Mouse (Mus musculus) limb, embryonic 15.5 days (tissue): ENCODE data around the gene Hmgcll1. TPM values are rescaled to one million over a fixed set of nuclear protein-coding genes. Genes with fewer than 3 reads are reported as not detected.
"Not testable (repeated sequence)": the region's sequence is repeated elsewhere in the genome, so short reads cannot be mapped to it uniquely, and the experiment has no call there.

Experiments
- ATAC-seq: fragments of 200-750 bp; cut with Nextera tagmentation; 2 replicates; pipeline ENCODE4 v1.8.0; 2017; ENCODE audit warnings: low read depth, moderate TSS enrichment; ENCODE audit not compliant: insufficient number of reproducible peaks, low FRiP score, low TSS enrichment
- H3K27ac ChIP-seq: fragments of 300-500 bp; sonication (generic); 2 replicates; pipeline ENCODE4 v1.5.1; 2015; ENCODE audit warnings: moderate library complexity, mild to moderate bottlenecking, inconsistent platforms
- H3K27me3 ChIP-seq: fragments of 300-500 bp; sonication (generic); 2 replicates; pipeline ENCODE4 v1.6.1; 2015; ENCODE audit warnings: inconsistent platforms
- H3K36me3 ChIP-seq: fragments of 300-500 bp; sonication (generic); 2 replicates; pipeline ENCODE4 v1.6.1; 2015; ENCODE audit warnings: inconsistent platforms
- H3K4me1 ChIP-seq: fragments of 300-500 bp; sonication (generic); 2 replicates; pipeline ENCODE4 v1.6.1; 2015; ENCODE audit warnings: inconsistent platforms
- H3K4me2 ChIP-seq: fragments of 300-500 bp; sonication (generic); 2 replicates; pipeline ENCODE4 v1.6.1; 2015; ENCODE audit warnings: mild to moderate bottlenecking, inconsistent platforms
- H3K4me3 ChIP-seq: fragments of 300-500 bp; sonication (generic); 2 replicates; pipeline ENCODE4 v1.5.1; 2015; ENCODE audit warnings: mild to moderate bottlenecking, inconsistent platforms
- H3K9ac ChIP-seq: fragments of 300-500 bp; sonication (generic); 2 replicates; pipeline ENCODE4 v1.6.1; 2015; ENCODE audit warnings: inconsistent platforms
- H3K9me3 ChIP-seq: fragments of 300-500 bp; sonication (generic); 2 replicates; pipeline ENCODE4 v1.6.1; 2016; ENCODE audit warnings: inconsistent platforms
- WGBS: fragments of 180-500 bp; shearing (Covaris S2); methylation state at CpG from one replicate; pipeline ENCODE4 v1.1.7; 2015; 5-methylcytosine and 5-hydroxymethylcytosine counted together
- polyA plus RNA-seq: library from polyadenylated mRNA; unstranded; fragments of >200 nt; fragmentation: Nextera tagmentation; extraction: Ambion mirVana; gene quantifications from 2 replicates; pipeline ENCODE4 v1.2.1, GENCODE M21; 2015

The Hmgcll1 gene
- polyA plus RNA-seq, 1 experiment from 2014 or later = 2.2 TPM

DNA sequence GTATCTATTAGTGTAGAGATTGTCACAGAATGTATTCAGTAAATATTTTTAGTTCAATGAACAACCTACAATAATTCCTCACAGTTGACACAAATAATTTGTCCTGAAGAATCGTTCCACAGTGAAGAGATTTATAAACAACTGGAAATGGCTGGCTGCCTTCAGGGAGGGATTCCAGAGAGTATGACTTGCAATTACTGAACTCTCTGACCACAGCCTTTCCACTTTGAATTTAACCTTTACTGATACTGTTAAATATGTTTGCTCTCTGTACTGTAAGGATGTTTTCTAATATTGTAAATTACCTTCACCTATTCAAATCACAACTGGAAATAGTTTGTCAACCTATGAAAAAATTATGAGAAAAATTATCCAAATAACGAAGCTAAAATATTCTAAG lies 76.9 kb downstream of the Hmgcll1 start:
- H3K27ac ChIP-seq = no peak overlapping the region
- no peaks in the 10 kb centered on the region for H3K4me1 ChIP-seq
- no peaks in the 10 kb centered on the region for H3K36me3 ChIP-seq
- no peak overlapping the region for H3K4me2 ChIP-seq
- H3K27me3 ChIP-seq = no peaks in the 10 kb centered on the region
- no peak for ATAC-seq
- 41% methylated on average over 2 of the region's 2 CpGs for WGBS
- no peaks in the 10 kb centered on the region for H3K9me3 ChIP-seq
- no peak overlapping the region for H3K4me3 ChIP-seq
- H3K9ac ChIP-seq = no peak overlapping the region

DNA sequence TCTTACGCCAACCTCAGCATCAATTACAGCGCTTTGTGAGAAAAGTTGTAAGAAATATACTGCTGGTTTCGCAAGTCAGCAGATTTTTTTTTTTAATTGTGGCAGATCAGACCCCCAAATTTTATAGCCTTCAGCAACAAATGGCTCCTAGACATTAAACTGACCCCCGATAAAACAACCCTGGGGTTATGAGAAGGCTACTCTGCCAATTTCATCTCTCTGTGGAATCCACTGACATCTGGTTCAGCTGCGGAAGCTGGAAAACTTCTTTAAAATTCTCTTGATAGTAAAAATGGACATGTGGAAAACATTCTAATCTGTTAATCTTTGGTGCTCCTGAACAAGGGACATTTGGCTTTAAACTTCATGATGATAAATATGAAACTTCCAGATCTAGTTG lies 82.6 kb downstream of the Hmgcll1 start:
- Histone ChIP-seq H3K9ac (no peak overlapping the region), H3K9me3 (no peaks in the 10 kb centered on the region), H3K4me2 (no peak overlapping the region), H3K4me1 (0 out of 2 replicates have a peak, but pooled peaks cover 4% of the 10 kb centered on the region), H3K36me3 (no peaks in the 10 kb centered on the region), H3K27me3 (no peaks in the 10 kb centered on the region), H3K27ac (no peak overlapping the region), H3K4me3 (no peak overlapping the region)
- ATAC-seq = no peak
- WGBS = 39% methylated on average over 5 of the region's 5 CpGs

DNA sequence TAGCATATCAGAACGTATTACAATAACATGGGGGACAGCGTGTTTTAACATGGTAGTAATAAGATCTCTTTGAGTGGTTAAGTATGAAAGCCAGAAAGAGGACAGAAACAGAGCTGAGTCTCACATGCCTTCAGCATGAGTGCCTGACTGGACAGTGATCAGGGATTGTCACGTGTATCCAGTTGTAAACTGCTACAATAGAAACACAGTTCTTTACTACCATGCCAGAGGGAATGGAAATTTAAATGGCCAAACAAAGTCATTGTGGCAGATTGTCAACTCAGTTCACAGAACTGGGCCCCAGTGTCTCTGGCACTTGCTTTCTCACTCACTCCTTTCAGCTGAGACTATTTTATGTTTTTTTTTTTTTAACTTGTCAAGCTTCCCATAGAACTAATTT lies 85.3 kb downstream of the Hmgcll1 start:
- 57% methylated on average over 3 of the region's 3 CpGs for WGBS
- Histone ChIP-seq H3K27me3 (no peaks in the 10 kb centered on the region), H3K9ac (no peak overlapping the region), H3K4me3 (no peak overlapping the region), H3K4me1 (0 out of 2 replicates have a peak, but pooled peaks cover 4% of the 10 kb centered on the region), H3K9me3 (no peaks in the 10 kb centered on the region), H3K36me3 (no peaks in the 10 kb centered on the region), H3K27ac (no peak overlapping the region), H3K4me2 (no peak overlapping the region)
- ATAC-seq = no peak

DNA sequence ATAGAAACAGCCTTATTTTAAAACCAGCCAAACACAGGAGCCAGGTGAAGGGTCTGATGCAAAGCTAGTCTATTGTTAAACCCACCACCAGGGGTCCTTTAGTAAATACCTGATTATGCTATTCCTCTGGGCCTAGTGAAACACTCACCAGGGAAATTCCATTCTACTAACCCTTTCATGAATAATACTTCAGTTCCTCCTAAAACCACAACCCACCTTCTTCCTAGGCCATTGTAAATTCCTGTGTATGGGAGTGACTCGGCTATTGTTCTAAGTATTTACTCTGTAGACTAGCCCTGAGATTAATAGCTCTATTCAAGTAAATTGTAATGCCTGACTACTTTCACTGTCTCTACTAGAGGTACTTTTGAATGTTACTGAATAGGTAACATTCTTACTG lies 89.8 kb downstream of the Hmgcll1 start:
- H3K9me3 ChIP-seq, H3K9ac ChIP-seq, ATAC-seq, H3K36me3 ChIP-seq, H3K27ac ChIP-seq, H3K4me1 ChIP-seq, H3K27me3 ChIP-seq, H3K4me3 ChIP-seq, H3K4me2 ChIP-seq: not testable (repeated sequence)
- 62% methylated on average over 1 of the region's 1 CpGs for WGBS

DNA sequence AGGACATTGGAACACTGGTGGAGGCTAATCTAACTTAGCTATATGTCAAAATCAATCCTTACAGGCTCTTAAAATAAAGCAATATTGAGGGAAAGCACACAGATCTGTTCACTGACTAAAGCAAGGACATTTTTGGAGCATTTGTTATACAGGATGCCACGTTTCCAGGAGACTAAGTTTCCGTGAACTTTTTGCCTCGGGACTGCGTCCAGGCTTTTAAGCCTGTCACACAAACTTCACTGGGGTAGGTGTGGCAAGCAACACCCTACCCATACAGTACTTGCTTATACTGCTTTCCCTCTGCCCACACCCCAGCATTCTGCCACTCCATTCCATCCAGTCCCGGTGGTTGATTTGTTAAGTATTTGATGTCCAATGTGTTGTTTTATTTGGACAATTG lies 90.2 kb downstream of the Hmgcll1 start:
- Histone ChIP-seq H3K4me3 (no peak overlapping the region), H3K36me3 (no peaks in the 10 kb centered on the region), H3K27ac (no peak overlapping the region), H3K4me1 (no peaks in the 10 kb centered on the region), H3K4me2 (no peak overlapping the region), H3K27me3 (no peaks in the 10 kb centered on the region), H3K9me3 (no peaks in the 10 kb centered on the region), H3K9ac (no peak overlapping the region)
- WGBS = 87% methylated on average over 5 of the region's 5 CpGs
- ATAC-seq = no peak

DNA sequence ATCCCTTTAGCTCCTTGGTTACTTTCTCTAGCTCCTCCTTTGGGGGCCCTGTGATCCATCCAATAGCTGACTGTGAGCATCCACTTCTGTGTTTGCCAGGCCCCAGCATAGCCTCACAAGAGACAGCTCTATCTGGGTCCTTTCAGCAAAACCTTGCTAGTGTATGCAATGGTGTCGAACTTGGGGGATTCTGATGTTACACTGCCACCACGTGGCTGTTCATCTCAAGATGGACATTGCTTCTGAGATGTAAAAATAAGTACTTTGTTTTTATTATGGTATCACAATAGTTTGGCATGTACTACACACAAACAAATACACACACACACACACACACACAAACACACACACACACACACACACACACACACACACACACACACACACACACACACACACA lies 108.2 kb downstream of the Hmgcll1 start:
- H3K4me2 ChIP-seq, H3K9ac ChIP-seq, H3K4me3 ChIP-seq, H3K27ac ChIP-seq, H3K9me3 ChIP-seq, H3K27me3 ChIP-seq, H3K4me1 ChIP-seq, ATAC-seq, H3K36me3 ChIP-seq: not testable (repeated sequence)
- WGBS = 2% methylated on average over 2 of the region's 2 CpGs

DNA sequence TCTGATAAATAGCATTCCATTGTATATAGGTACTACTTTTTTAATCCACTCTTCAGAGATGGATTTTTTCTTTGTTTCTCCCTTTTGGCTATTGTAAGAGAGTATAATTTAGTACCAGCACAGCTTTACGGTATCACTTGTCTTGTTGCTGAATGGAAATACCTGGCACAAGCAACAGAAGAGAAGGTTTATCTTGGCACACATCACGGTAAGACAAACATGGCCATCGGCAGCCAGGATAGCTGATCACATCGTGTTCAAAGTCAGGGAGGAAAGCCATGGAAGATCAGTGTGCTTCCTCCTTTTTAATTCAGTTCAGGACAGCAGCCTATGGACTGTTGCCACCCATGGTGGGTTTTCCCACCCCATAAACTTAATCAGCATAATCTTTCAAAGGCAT lies 109.6 kb downstream of the Hmgcll1 start:
- Histone ChIP-seq H3K9ac (no peak overlapping the region), H3K36me3 (no peaks in the 10 kb centered on the region), H3K4me3 (no peak overlapping the region), H3K9me3 (no peaks in the 10 kb centered on the region), H3K27me3 (no peaks in the 10 kb centered on the region), H3K27ac (no peak overlapping the region), H3K4me2 (no peak overlapping the region), H3K4me1 (no peaks in the 10 kb centered on the region)
- no peak for ATAC-seq
- WGBS = 67% methylated on average over 4 of the region's 4 CpGs

DNA sequence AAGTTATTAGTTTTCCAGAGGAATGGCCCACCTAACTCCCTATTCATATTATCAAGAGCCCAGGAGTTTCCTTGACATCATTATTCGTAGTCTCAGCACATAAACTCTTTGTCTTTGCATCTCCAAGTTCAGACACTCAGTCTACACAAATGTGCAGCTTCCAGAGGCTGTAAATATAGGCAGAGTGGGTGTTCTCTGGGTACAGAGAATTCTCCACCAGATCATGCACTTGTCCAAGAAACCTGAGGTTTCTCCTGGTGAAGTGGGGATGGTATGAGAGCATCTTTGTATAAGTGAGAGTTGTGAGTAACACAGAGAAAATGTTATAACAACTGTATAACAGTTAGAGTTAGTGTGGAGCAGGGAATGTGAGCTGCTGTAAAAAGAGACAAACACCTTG lies 114.7 kb downstream of the Hmgcll1 start:
- Histone ChIP-seq H3K4me3 (no peak overlapping the region), H3K36me3 (no peaks in the 10 kb centered on the region), H3K9me3 (no peaks in the 10 kb centered on the region), H3K27me3 (no peaks in the 10 kb centered on the region), H3K4me2 (no peak overlapping the region), H3K4me1 (no peaks in the 10 kb centered on the region), H3K9ac (no peak overlapping the region), H3K27ac (no peak overlapping the region)
- 64% methylated on average over 1 of the region's 1 CpGs for WGBS
- no peak for ATAC-seq

DNA sequence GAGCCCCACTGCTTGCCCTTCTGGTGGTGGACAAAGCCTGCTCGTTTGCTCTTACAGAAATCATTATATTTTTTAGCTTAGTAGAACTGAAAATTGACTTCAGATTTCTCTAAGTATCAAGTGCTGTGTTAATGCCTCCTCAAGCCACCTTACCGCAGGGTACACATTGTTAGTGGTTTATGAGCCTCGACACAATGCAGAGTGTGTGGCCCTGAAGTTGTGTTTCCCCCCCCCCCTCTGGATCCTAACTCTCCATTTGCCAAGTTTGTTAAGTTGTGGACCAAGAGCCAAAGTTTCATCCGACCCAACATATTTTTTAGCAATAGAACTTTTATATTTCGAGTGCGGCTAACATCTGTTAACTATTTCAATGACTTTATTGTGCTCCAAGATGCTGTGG lies 119.4 kb downstream of the Hmgcll1 start:
- H3K9me3 ChIP-seq = no peaks in the 10 kb centered on the region
- ATAC-seq = peak; percentile 65; the same call in 1 of the 2 replicates
- WGBS = 44% methylated on average over 6 of the region's 6 CpGs
- H3K4me1 ChIP-seq = 0 out of 2 replicates have a peak, but pooled peaks cover 7% of the 10 kb centered on the region
- H3K27ac ChIP-seq = 0 out of 2 replicates have a peak overlapping the region, but pooled peaks have one; percentile 22
- no peak overlapping the region for H3K4me3 ChIP-seq
- no peaks in the 10 kb centered on the region for H3K27me3 ChIP-seq
- no peak overlapping the region for H3K4me2 ChIP-seq
- no peak overlapping the region for H3K9ac ChIP-seq
- H3K36me3 ChIP-seq = no peaks in the 10 kb centered on the region

DNA sequence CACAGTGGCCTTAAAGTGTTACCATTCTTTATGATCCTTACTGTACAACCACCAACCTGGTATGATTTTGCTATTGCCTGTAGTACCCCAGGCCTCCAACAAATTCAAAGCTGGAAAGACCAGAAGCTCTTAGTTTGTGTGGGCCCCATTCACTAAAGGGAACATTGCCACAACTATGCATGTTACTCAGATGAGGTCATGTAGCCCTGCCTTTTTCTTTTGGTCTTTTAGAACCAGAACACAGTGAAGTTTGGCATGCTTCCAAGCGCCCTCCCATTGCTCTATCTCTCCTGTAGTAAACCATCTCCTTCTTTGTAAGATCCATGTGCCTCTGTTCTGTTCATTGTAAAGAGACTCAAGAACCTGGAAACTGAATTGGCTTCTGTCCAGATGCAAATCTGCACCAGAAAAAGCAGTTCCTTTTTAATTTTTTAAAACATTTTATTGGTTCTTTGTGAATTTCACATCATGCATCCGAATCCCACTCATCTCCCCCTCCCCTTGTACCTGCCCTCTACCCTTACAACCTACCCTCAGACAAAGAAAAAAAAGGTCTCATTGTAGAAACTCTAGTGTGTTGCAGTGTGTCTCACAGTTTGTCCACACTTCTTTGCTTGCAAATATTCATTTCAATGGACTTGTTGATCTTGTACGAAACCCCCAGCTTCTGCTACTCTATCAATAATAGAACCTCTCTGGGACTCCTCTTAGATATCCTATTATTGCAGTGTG lies 123.9 kb downstream of the Hmgcll1 start:
- H3K9ac ChIP-seq = no peak overlapping the region
- H3K27me3 ChIP-seq = no peaks in the 10 kb centered on the region
- ATAC-seq = no peak
- 0 out of 2 replicates have a peak, but pooled peaks cover 7% of the 10 kb centered on the region for H3K4me1 ChIP-seq
- WGBS = 67% methylated on average over 3 of the region's 3 CpGs
- H3K9me3 ChIP-seq = no peaks in the 10 kb centered on the region
- H3K36me3 ChIP-seq = no peaks in the 10 kb centered on the region
- no peak overlapping the region for H3K4me2 ChIP-seq
- no peak overlapping the region for H3K4me3 ChIP-seq
- H3K27ac ChIP-seq = no peak overlapping the region; the same call in 1 of the 2 replicates

DNA sequence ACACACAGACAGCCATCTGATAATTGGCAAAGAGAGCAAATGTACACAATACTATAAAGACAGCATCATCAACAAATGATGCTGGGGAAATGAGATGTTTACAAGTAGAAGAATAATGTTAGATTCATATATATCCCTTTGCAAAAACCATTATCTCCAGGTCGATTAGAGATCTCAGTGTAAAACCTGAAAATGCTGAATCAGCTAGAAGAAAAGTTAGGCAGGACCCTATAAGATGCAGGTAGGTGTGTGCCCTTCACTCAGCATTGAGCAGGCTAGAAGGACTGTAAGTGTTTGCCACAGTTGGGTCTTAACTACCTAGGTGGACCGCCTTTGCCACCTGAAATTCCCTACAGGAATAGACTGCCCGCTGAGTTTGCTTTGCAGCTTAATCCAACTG lies 130.9 kb downstream of the Hmgcll1 start:
- H3K27ac ChIP-seq = no peak overlapping the region
- H3K4me2 ChIP-seq = no peak overlapping the region
- no peak overlapping the region for H3K4me3 ChIP-seq
- no peak overlapping the region for H3K9ac ChIP-seq
- no peak for ATAC-seq
- H3K36me3 ChIP-seq = no peaks in the 10 kb centered on the region
- no peaks in the 10 kb centered on the region for H3K9me3 ChIP-seq
- H3K27me3 ChIP-seq = no peaks in the 10 kb centered on the region
- H3K4me1 ChIP-seq = no peaks in the 10 kb centered on the region
- WGBS = 69% methylated on average over 3 of the region's 3 CpGs

DNA sequence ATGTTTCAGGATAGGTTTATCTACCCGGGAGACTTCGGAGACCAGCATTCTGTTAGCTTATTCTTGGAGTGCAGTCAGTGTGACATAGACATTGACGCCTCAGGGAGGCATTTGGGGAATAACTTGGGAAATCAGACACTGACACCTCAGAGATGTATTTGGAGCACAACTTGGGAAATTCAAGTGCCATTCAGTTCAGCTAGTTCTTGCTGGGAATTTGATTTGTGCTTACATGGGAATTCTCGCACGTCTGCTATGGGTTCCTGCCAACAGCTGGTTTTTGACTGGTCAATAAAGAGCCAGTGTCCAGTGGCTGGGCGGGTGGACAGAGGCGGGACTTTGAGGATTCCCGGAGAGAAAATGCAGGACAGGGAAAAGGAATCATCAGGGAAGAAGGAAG lies 147.8 kb downstream of the Hmgcll1 start:
- Histone ChIP-seq H3K9ac (no peak overlapping the region), H3K36me3 (no peaks in the 10 kb centered on the region), H3K27me3 (no peaks in the 10 kb centered on the region), H3K4me2 (no peak overlapping the region), H3K27ac (no peak overlapping the region), H3K9me3 (no peaks in the 10 kb centered on the region), H3K4me3 (no peak overlapping the region), H3K4me1 (no peaks in the 10 kb centered on the region)
- WGBS = 57% methylated on average over 8 of the region's 8 CpGs
- no peak for ATAC-seq

DNA sequence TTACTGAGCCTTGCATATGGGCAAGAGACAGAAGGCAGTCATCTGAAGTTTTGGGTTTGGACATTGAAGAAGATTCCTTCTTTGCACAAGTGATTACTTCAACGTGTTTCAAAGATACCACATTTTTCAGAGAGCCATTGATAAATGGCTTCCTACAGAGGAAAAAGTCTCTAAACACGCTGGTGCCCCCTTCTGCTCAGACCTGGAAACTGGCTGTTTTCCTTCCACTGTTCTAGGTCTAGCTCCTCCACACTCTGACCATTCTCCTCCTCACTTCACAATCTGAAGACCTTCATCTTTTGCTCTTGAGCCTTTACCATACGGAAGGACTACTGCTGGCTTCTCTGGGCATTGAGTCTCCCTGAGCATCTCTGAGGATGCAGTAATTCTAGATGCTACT lies 153.7 kb downstream of the Hmgcll1 start:
- no peak for ATAC-seq
- Histone ChIP-seq H3K36me3 (no peaks in the 10 kb centered on the region), H3K27ac (no peak overlapping the region), H3K9me3 (no peaks in the 10 kb centered on the region), H3K9ac (no peak overlapping the region), H3K4me2 (no peak overlapping the region), H3K4me1 (no peaks in the 10 kb centered on the region), H3K27me3 (no peaks in the 10 kb centered on the region), H3K4me3 (no peak overlapping the region)
- 47% methylated on average over 3 of the region's 3 CpGs for WGBS
